Mouse (Mus musculus) intestine, embryonic 15.5 days (tissue): ENCODE results near the gene Plekhh1. TPM values are rescaled to one million over a fixed set of nuclear protein-coding genes. Genes with fewer than 3 reads are reported as not detected.
"Not testable (repeated sequence)": the region's sequence is repeated elsewhere in the genome, so short reads cannot be mapped to it uniquely, and the experiment has no call there.

ENCODE experiments used
- ATAC-seq: fragments of 200-750 bp; cut with Nextera tagmentation; 2 replicates; pipeline ENCODE4 v1.8.0; 2017; ENCODE audit warnings: moderate TSS enrichment, moderate library complexity
- H3K27ac ChIP-seq: fragments of 300-500 bp; sonication (generic); 2 replicates; pipeline ENCODE4 v1.5.1; 2015; ENCODE audit warnings: mild to moderate bottlenecking, inconsistent platforms
- H3K27me3 ChIP-seq: fragments of 300-500 bp; sonication (generic); replicated peaks from 2 replicates; pipeline ENCODE4 v1.6.1; 2015; ENCODE audit warnings: inconsistent platforms
- H3K36me3 ChIP-seq: fragments of 300-500 bp; sonication (generic); 2 replicates; pipeline ENCODE4 v1.6.1; 2015; ENCODE audit warnings: inconsistent platforms
- H3K4me1 ChIP-seq: fragments of 300-500 bp; sonication (generic); replicated peaks from 2 replicates; pipeline ENCODE4 v1.6.1; 2015; ENCODE audit warnings: inconsistent platforms
- H3K4me2 ChIP-seq: fragments of 300-500 bp; sonication (generic); replicated peaks from 2 replicates; pipeline ENCODE4 v1.6.1; 2015; ENCODE audit warnings: mild to moderate bottlenecking, inconsistent platforms
- H3K4me3 ChIP-seq: fragments of 300-500 bp; sonication (generic); replicated peaks from 2 replicates; pipeline ENCODE4 v1.5.1; 2015; ENCODE audit warnings: inconsistent platforms
- H3K9ac ChIP-seq: fragments of 300-500 bp; sonication (generic); 2 replicates; pipeline ENCODE4 v1.6.1; 2015; ENCODE audit warnings: inconsistent platforms
- H3K9me3 ChIP-seq: fragments of 300-500 bp; sonication (generic); 2 replicates; pipeline ENCODE4 v1.6.1; 2016; ENCODE audit warnings: inconsistent platforms
- WGBS: fragments of 180-500 bp; shearing (Covaris S2); methylation state at CpG from one replicate; pipeline ENCODE4 v1.1.7; 2015; 5-methylcytosine and 5-hydroxymethylcytosine counted together
- polyA plus RNA-seq: library from polyadenylated mRNA; unstranded; fragments of >200 nt; fragmentation: Nextera tagmentation; extraction: Ambion mirVana; gene quantifications from 2 replicates; pipeline ENCODE4 v1.2.1, GENCODE M21; 2015

The Plekhh1 gene
- polyA plus RNA-seq, 1 experiment from 2014 or later: 6.8 TPM

GRCm38 (mm10) chr12:79005456-79005855, 23.5 kb upstream of the Plekhh1 start:
- ATAC-seq: no peak
- no peaks in the 10 kb centered on the region for H3K9me3 ChIP-seq
- H3K27me3 ChIP-seq: 0 out of 2 replicates have a peak, but pooled peaks cover 8% of the 10 kb centered on the region
- H3K27ac ChIP-seq: no peak overlapping the region
- no peaks in the 10 kb centered on the region for H3K36me3 ChIP-seq
- H3K4me3 ChIP-seq: no peak overlapping the region
- H3K9ac ChIP-seq: no peak overlapping the region
- H3K4me1 ChIP-seq: peaks cover 10% of the 10 kb centered on the region
- WGBS: 86% methylated on average over 5 of the region's 5 CpGs
- H3K4me2 ChIP-seq: no peak overlapping the region

- 42% methylated on average over 9 of the region's 9 CpGs for WGBS
Measured at GRCm38 (mm10) chr12:79006076-79006475, 22.9 kb upstream of the Plekhh1 start.

GRCm38 (mm10) chr12:79006478-79007125, 22.4 kb upstream of the Plekhh1 start:
- Histone ChIP-seq H3K36me3 (no peaks in the 10 kb centered on the region), H3K4me1 (peaks cover 10% of the 10 kb centered on the region), H3K27me3 (0 out of 2 replicates have a peak, but pooled peaks cover 8% of the 10 kb centered on the region), H3K27ac (0 out of 2 replicates have a peak overlapping the region, but pooled peaks have one; percentile 15), H3K9ac (peak overlapping the region; percentile 64), H3K4me2 (peak overlapping the region; percentile 97), H3K9me3 (no peaks in the 10 kb centered on the region), H3K4me3 (peak overlapping the region; percentile 85)
- under 1% methylated on average over 52 of the region's 53 CpGs for WGBS
- ATAC-seq: peak; percentile 78

More at GRCm38 (mm10) chr12:79006076-79006475, 22.9 kb upstream of the Plekhh1 start:
- no peaks in the 10 kb centered on the region for H3K9me3 ChIP-seq
- H3K4me2 ChIP-seq: peak overlapping the region; percentile 97
- peaks cover 10% of the 10 kb centered on the region for H3K4me1 ChIP-seq
- peak overlapping the region; percentile 64; the same call in 1 of the 2 replicates for H3K9ac ChIP-seq
- H3K36me3 ChIP-seq: no peaks in the 10 kb centered on the region
- ATAC-seq: no peak
- no peak overlapping the region for H3K27ac ChIP-seq
- H3K27me3 ChIP-seq: 0 out of 2 replicates have a peak, but pooled peaks cover 8% of the 10 kb centered on the region
- peak overlapping the region; percentile 85 for H3K4me3 ChIP-seq

DNA sequence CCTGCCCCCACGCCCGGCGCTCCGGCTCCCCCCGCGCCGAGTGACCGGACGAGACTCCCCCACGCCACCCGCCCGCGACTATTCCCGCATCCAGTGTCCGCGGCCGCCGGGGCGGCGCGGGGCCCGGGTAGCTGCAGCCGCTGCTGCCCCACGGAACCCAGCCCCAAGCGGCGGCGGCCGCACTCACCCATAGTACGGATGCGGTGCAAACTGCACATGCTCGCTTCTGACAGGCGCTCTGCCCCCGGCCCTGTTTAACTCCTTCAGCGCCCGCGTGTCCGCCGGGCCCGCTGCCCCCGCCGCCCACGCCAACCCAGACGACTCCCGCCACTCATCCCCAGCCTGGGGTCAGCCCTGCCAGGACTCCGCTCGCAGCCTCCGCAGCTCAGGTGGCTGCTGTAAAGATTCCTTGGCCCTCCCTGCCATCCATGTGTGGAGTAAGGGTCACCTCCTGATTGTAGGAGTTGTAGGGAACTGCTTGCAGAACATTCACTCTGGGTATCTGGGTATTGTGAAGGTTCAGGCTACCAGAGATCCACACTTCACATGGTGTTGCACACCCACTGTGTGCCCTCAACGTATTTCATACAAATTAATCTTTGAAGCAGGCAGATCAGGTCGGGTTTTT, 21.7 kb upstream of the Plekhh1 start, which contains the start of gene Tmem229b:
Gene Tmem229b, minus strand, starts transcription at position 502 of the 628 bp plus-strand sequence.
- H3K27me3 ChIP-seq: 0 out of 2 replicates have a peak, but pooled peaks cover 8% of the 10 kb centered on the region
- H3K4me3 ChIP-seq: peak within 1 kb of the TSS; percentile 85
- H3K9me3 ChIP-seq: no peaks in the 10 kb centered on the region
- H3K4me1 ChIP-seq: peaks cover 10% of the 10 kb centered on the region
- peak within 1 kb of the TSS; percentile 64 for H3K9ac ChIP-seq
- WGBS: 3% methylated on average over 46 of the region's 49 CpGs
- H3K36me3 ChIP-seq: no peaks in the 10 kb centered on the region
- peak; percentile 90 for ATAC-seq
- H3K27ac ChIP-seq: 0 out of 2 replicates have a peak within 1 kb of the TSS, but pooled peaks have one; percentile 15
- peak within 1 kb of the TSS; percentile 97 for H3K4me2 ChIP-seq

DNA sequence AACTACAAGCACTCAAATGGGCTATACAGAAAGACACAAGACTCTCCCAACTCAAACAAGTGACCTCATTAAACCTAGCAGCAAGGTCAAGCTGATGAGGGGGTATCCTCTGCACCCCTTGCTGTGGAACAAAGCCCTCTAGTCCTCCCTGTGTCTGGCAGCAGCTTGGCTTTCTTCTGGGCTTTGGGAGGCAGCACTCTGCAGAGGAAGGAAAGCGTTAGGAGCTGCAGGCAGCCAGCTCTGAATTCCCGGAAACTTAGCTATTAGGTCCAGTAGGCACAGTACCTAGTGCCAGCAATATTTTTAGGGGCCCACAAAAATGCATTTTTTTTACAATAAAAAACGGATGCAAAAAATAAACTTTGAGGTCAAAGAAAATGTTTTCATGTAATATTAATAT, 18.4 kb upstream of the Plekhh1 start:
- H3K27ac ChIP-seq: no peak overlapping the region
- H3K4me1 ChIP-seq: peaks cover 10% of the 10 kb centered on the region
- H3K9me3 ChIP-seq: no peaks in the 10 kb centered on the region
- no peak for ATAC-seq
- 36% methylated on average over 3 of the region's 3 CpGs for WGBS
- H3K4me3 ChIP-seq: no peak overlapping the region
- 0 out of 2 replicates have a peak, but pooled peaks cover under 1% of the 10 kb centered on the region for H3K27me3 ChIP-seq
- H3K36me3 ChIP-seq: no peaks in the 10 kb centered on the region
- no peak overlapping the region for H3K4me2 ChIP-seq
- no peak overlapping the region for H3K9ac ChIP-seq

DNA sequence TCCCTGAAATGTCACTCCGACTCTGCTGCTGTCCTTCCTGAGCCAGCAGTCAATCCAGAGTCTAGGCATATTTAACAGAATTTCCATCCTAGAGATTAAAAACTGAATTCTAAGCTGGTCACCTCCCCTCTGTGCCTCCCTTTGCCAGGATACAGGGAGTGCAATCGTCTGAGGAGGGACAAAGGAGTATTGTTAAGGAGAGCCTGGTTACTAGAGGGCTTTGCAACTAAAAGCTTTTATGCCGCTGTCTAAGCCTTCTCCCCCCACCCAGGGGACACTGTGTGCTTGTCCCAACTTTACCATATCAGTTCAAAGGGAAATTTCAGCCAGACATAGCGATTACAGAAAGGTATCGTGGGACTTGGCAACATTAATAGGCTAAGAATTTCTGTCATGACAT, 12.9 kb upstream of the Plekhh1 start:
- H3K27me3 ChIP-seq: no peaks in the 10 kb centered on the region
- no peaks in the 10 kb centered on the region; the same call in 1 of the 2 replicates for H3K4me1 ChIP-seq
- ATAC-seq: no peak
- no peak overlapping the region for H3K9ac ChIP-seq
- no peak overlapping the region for H3K27ac ChIP-seq
- no peaks in the 10 kb centered on the region for H3K9me3 ChIP-seq
- WGBS: 59% methylated on average over 5 of the region's 5 CpGs
- no peaks in the 10 kb centered on the region for H3K36me3 ChIP-seq
- no peak overlapping the region for H3K4me2 ChIP-seq
- no peak overlapping the region for H3K4me3 ChIP-seq

- no peaks in the 10 kb centered on the region for H3K4me1 ChIP-seq
- ATAC-seq: no peak
- no peaks in the 10 kb centered on the region for H3K36me3 ChIP-seq
- no peak overlapping the region for H3K4me2 ChIP-seq
- WGBS: 46% methylated on average over 4 of the region's 4 CpGs
- no peaks in the 10 kb centered on the region for H3K9me3 ChIP-seq
- H3K4me3 ChIP-seq: no peak overlapping the region
- no peaks in the 10 kb centered on the region for H3K27me3 ChIP-seq
- no peak overlapping the region for H3K9ac ChIP-seq
- no peak overlapping the region for H3K27ac ChIP-seq
Measured at GRCm38 (mm10) chr12:79017994-79018399, 11.0 kb upstream of the Plekhh1 start.

DNA sequence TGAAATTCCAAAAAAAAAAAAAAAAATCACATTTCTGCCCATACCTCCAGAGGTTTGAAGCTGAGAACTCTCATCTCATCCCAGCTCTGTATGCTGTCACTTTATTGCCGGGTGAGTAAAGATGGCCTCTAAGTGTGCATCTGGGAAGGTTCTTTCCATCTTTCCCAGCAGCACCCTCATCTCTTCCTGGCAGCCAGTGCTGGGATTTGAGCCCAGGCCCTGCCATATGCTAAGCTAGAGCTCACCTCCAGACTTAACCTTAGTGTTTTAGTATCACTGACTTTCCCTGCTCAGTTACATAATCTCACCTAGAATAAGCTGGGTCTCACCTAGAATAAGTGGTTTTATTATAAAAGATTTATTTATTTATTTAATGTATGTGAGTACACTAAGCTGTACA, 7.1 kb upstream of the Plekhh1 start:
- ATAC-seq: no peak
- H3K4me2 ChIP-seq: no peak overlapping the region
- 72% methylated on average over 1 of the region's 1 CpGs for WGBS
- H3K4me1 ChIP-seq: no peaks in the 10 kb centered on the region
- no peaks in the 10 kb centered on the region for H3K36me3 ChIP-seq
- no peak overlapping the region for H3K27ac ChIP-seq
- H3K9me3 ChIP-seq: no peaks in the 10 kb centered on the region
- no peak overlapping the region for H3K4me3 ChIP-seq
- H3K9ac ChIP-seq: no peak overlapping the region
- no peaks in the 10 kb centered on the region for H3K27me3 ChIP-seq

DNA sequence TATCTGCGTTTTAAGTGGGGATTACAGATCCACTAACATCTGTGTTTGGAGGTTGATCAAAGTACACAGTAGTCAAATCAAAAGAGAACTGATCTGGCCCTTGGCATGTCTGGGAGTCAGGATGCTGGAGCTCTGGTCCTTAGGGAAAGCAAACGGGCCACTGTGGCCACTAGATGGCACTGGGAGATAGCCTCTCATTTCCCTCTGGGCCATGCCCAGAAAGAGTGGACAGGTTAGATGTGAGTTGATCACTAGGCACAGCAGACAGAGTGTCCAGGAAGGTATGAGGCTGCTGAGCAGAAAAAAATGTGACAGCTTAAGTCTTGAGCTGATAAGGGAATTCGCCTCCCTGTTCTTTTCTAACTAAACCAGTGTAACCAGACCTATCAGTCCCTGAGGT, 6.1 kb upstream of the Plekhh1 start:
- no peaks in the 10 kb centered on the region for H3K9me3 ChIP-seq
- no peak overlapping the region for H3K4me3 ChIP-seq
- H3K4me2 ChIP-seq: no peak overlapping the region
- no peaks in the 10 kb centered on the region for H3K4me1 ChIP-seq
- H3K27ac ChIP-seq: no peak overlapping the region
- no peaks in the 10 kb centered on the region for H3K36me3 ChIP-seq
- H3K9ac ChIP-seq: no peak overlapping the region
- 9% methylated on average over 3 of the region's 3 CpGs for WGBS
- ATAC-seq: peak; percentile 84
- no peaks in the 10 kb centered on the region for H3K27me3 ChIP-seq

DNA sequence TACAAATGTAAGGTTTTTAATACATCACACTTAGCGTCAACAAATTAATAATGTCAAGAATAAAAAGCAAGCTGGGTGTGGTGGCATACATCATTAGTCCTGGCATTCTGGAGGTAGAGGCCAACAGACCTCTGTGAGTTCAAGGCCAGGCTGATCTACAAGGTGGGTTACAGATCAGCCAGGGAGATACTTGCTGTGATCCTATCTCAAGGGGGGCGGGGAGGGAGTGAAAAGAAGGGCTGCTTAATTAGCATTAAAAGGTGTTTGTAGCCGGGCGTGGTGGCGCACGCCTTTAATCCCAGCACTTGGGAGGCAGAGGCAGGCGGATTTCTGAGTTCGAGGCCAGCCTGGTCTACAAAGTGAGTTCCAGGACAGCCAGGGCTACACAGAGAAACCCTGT, 1.4 kb upstream of the Plekhh1 start:
- H3K4me2 ChIP-seq, H3K4me1 ChIP-seq, H3K9me3 ChIP-seq, H3K27ac ChIP-seq, H3K4me3 ChIP-seq, H3K9ac ChIP-seq, H3K27me3 ChIP-seq, ATAC-seq, H3K36me3 ChIP-seq: not testable (repeated sequence)
- 96% methylated on average over 8 of the region's 8 CpGs for WGBS

GRCm38 (mm10) chr12:79034331-79034730, 5.4 kb downstream of the Plekhh1 start:
- WGBS: 99% methylated on average over 2 of the region's 2 CpGs
- H3K4me2 ChIP-seq: no peak overlapping the region
- no peaks in the 10 kb centered on the region for H3K36me3 ChIP-seq

GRCm38 (mm10) chr12:79035349-79035748, 6.4 kb downstream of the Plekhh1 start:
- H3K4me3 ChIP-seq: no peak overlapping the region
- H3K9ac ChIP-seq: no peak overlapping the region
- H3K4me2 ChIP-seq: no peak overlapping the region
- H3K27me3 ChIP-seq: no peaks in the 10 kb centered on the region
- 0 out of 2 replicates have a peak, but pooled peaks cover 2% of the 10 kb centered on the region for H3K4me1 ChIP-seq
- no peak overlapping the region for H3K27ac ChIP-seq
- no peaks in the 10 kb centered on the region for H3K36me3 ChIP-seq
- H3K9me3 ChIP-seq: no peaks in the 10 kb centered on the region
- ATAC-seq: no peak
- WGBS: 28% methylated on average over 3 of the region's 3 CpGs

More at GRCm38 (mm10) chr12:79034331-79034730, 5.4 kb downstream of the Plekhh1 start:
- Histone ChIP-seq H3K9me3 (no peaks in the 10 kb centered on the region), H3K4me3 (no peak overlapping the region), H3K27me3 (no peaks in the 10 kb centered on the region), H3K27ac (no peak overlapping the region), H3K9ac (no peak overlapping the region), H3K4me1 (peaks cover 6% of the 10 kb centered on the region; the same call in 1 of the 2 replicates)
- no peak for ATAC-seq
